Mouse (Mus musculus): ENCODE measurements around the gene 1110017D15Rik. TPM values are rescaled to one million over a fixed set of nuclear protein-coding genes. Genes with fewer than 3 reads are reported as not detected.

Gene 1110017D15Rik
- polyA plus RNA-seq, 1 experiment, result 0.11 TPM

DNA sequence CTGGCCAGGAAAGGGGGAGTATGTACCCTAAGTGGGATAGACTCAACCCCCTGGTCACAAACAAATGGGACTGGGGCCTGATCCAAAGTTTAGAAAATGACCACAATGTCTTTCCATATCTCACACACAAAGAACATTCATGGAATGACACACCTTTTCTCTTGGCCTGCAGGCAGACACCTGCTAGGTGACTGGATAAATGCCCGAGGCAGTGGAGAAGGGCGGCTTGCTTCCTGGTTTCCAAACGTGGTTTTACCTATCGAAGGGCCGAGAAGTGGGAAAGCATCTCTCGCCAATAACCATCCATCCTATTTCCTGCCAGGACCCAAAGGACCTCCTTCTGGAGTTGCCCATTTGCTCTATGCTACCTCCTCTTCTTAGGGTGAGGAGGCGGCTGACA is 24.2 kb downstream of the 1110017D15Rik start:
- no peak for DNase-seq
- Histone ChIP-seq H3K4me3 (ENCODE audit: insufficient read depth, low read depth, low read length) (no peak overlapping the region), H3K27me3 (replicated peaks; ENCODE audit: control insufficient read depth, insufficient read depth, low read length) (no peaks in the 10 kb centered on the region), H3K4me1 (ENCODE audit: control insufficient read depth, insufficient read depth, low read length) (peaks cover 27% of the 10 kb centered on the region), H3K36me3 (ENCODE audit: control insufficient read depth, insufficient read depth, low read length) (no peaks in the 10 kb centered on the region), H3K27ac (ENCODE audit: insufficient read depth, low read depth, low read length) (no peak overlapping the region)
- TF ChIP-seq CTCF (conservative IDR thresholded peaks at IDR 0.05; ENCODE audit: insufficient read depth, insufficient read length, low read depth, low read length), result no peak
- no peak for TF ChIP-seq POLR2A (IDR thresholded peaks at IDR 0.05; ENCODE audit: low read depth, low read length)
- WGBS, result 84% methylated on average over 7 of the region's 7 CpGs

- 30% methylated on average over 6 of the region's 6 CpGs for WGBS
- Histone ChIP-seq H3K27ac (ENCODE audit: insufficient read depth, low read depth, low read length) (no peak overlapping the region), H3K27me3 (replicated peaks; ENCODE audit: control insufficient read depth, insufficient read depth, low read length) (no peaks in the 10 kb centered on the region)
These were observed 35.5 kb downstream of the 1110017D15Rik start for GRCm38 (mm10) chr4:41481601-41482017.

GRCm38 (mm10) chr4:41480254-41480653 is 36.9 kb downstream of the 1110017D15Rik start:
- no peaks in the 10 kb centered on the region for H3K36me3 ChIP-seq (ENCODE audit: control insufficient read depth, insufficient read depth, low read length)
- no peak for DNase-seq
- TF ChIP-seq CTCF (conservative IDR thresholded peaks at IDR 0.05; ENCODE audit: insufficient read depth, insufficient read length, low read depth, low read length) (no peak), POLR2A (IDR thresholded peaks at IDR 0.05; ENCODE audit: low read depth, low read length) (no peak)
- WGBS, result 82% methylated on average over 8 of the region's 8 CpGs
- H3K4me1 ChIP-seq (ENCODE audit: control insufficient read depth, insufficient read depth, low read length), result no peaks in the 10 kb centered on the region
- H3K27me3 ChIP-seq (replicated peaks; ENCODE audit: control insufficient read depth, insufficient read depth, low read length), result no peaks in the 10 kb centered on the region
- no peak overlapping the region for H3K4me3 ChIP-seq (ENCODE audit: insufficient read depth, low read depth, low read length)
- H3K27ac ChIP-seq (ENCODE audit: insufficient read depth, low read depth, low read length), result no peak overlapping the region

More at GRCm38 (mm10) chr4:41481601-41482017, 35.5 kb downstream of the 1110017D15Rik start:
- Histone ChIP-seq H3K4me1 (ENCODE audit: control insufficient read depth, insufficient read depth, low read length) (no peaks in the 10 kb centered on the region), H3K4me3 (ENCODE audit: insufficient read depth, low read depth, low read length) (no peak overlapping the region), H3K36me3 (ENCODE audit: control insufficient read depth, insufficient read depth, low read length) (no peaks in the 10 kb centered on the region)
- peak; percentile 79 for DNase-seq
- TF ChIP-seq POLR2A (IDR thresholded peaks at IDR 0.05; ENCODE audit: low read depth, low read length) (no peak), CTCF (conservative IDR thresholded peaks at IDR 0.05; ENCODE audit: insufficient read depth, insufficient read length, low read depth, low read length) (no peak)

GRCm38 (mm10) chr4:41479456-41479804 is 37.7 kb downstream of the 1110017D15Rik start:
- Histone ChIP-seq H3K4me1 (ENCODE audit: control insufficient read depth, insufficient read depth, low read length) (no peaks in the 10 kb centered on the region), H3K27me3 (replicated peaks; ENCODE audit: control insufficient read depth, insufficient read depth, low read length) (no peaks in the 10 kb centered on the region), H3K27ac (ENCODE audit: insufficient read depth, low read depth, low read length) (no peak overlapping the region), H3K36me3 (ENCODE audit: control insufficient read depth, insufficient read depth, low read length) (no peaks in the 10 kb centered on the region), H3K4me3 (ENCODE audit: insufficient read depth, low read depth, low read length) (no peak overlapping the region)
- TF ChIP-seq POLR2A (IDR thresholded peaks at IDR 0.05; ENCODE audit: low read depth, low read length), result no peak
- no peak for TF ChIP-seq CTCF (conservative IDR thresholded peaks at IDR 0.05; ENCODE audit: insufficient read depth, insufficient read length, low read depth, low read length)
- 82% methylated on average over 1 of the region's 1 CpGs for WGBS
- DNase-seq, result no peak

- 87% methylated on average over 4 of the region's 4 CpGs for WGBS
- no peaks in the 10 kb centered on the region for H3K27me3 ChIP-seq (replicated peaks; ENCODE audit: control insufficient read depth, insufficient read depth, low read length)
- H3K36me3 ChIP-seq (ENCODE audit: control insufficient read depth, insufficient read depth, low read length), result no peaks in the 10 kb centered on the region
- no peak overlapping the region for H3K27ac ChIP-seq (ENCODE audit: insufficient read depth, low read depth, low read length)
- no peak for DNase-seq
- H3K4me1 ChIP-seq (ENCODE audit: control insufficient read depth, insufficient read depth, low read length), result no peaks in the 10 kb centered on the region
- H3K4me3 ChIP-seq (ENCODE audit: insufficient read depth, low read depth, low read length), result no peak overlapping the region
- TF ChIP-seq CTCF (conservative IDR thresholded peaks at IDR 0.05; ENCODE audit: insufficient read depth, insufficient read length, low read depth, low read length) (no peak; the same call in 1 of the 2 replicates), POLR2A (IDR thresholded peaks at IDR 0.05; ENCODE audit: low read depth, low read length) (no peak)
These were observed 38.2 kb downstream of the 1110017D15Rik start for GRCm38 (mm10) chr4:41478751-41479455.

GRCm38 (mm10) chr4:41477648-41478160 is 39.4 kb downstream of the 1110017D15Rik start:
- Histone ChIP-seq H3K27me3 (replicated peaks; ENCODE audit: control insufficient read depth, insufficient read depth, low read length) (no peaks in the 10 kb centered on the region), H3K27ac (ENCODE audit: insufficient read depth, low read depth, low read length) (no peak overlapping the region), H3K36me3 (ENCODE audit: control insufficient read depth, insufficient read depth, low read length) (no peaks in the 10 kb centered on the region), H3K4me1 (ENCODE audit: control insufficient read depth, insufficient read depth, low read length) (no peaks in the 10 kb centered on the region), H3K4me3 (ENCODE audit: insufficient read depth, low read depth, low read length) (no peak overlapping the region)
- DNase-seq, result no peak
- WGBS, result 84% methylated on average over 9 of the region's 9 CpGs
- TF ChIP-seq CTCF (conservative IDR thresholded peaks at IDR 0.05; ENCODE audit: insufficient read depth, insufficient read length, low read depth, low read length) (no peak), POLR2A (IDR thresholded peaks at IDR 0.05; ENCODE audit: low read depth, low read length) (no peak)

DNA sequence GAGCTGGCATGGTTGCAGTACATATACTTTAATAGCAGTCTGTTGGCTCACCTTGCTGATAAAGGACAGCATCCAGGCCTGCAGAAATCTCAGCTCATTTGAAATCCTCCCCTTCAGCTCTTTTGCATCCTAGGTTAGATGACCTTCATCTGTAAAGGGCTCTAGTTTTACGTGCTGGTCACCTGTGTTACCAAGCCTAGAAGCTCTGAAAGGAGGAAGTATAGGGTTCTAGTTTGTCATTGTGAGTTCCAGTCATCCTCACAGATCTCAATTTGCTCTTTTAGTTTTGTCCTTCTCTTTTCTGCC is 45.8 kb downstream of the 1110017D15Rik start:
- H3K27ac ChIP-seq (ENCODE audit: insufficient read depth, low read depth, low read length), result no peak overlapping the region
- no peaks in the 10 kb centered on the region for H3K27me3 ChIP-seq (replicated peaks; ENCODE audit: control insufficient read depth, insufficient read depth, low read length)
- H3K4me3 ChIP-seq (ENCODE audit: insufficient read depth, low read depth, low read length), result no peak overlapping the region
- TF ChIP-seq POLR2A (IDR thresholded peaks at IDR 0.05; ENCODE audit: low read depth, low read length) (no peak), CTCF (conservative IDR thresholded peaks at IDR 0.05; ENCODE audit: insufficient read depth, insufficient read length, low read depth, low read length) (no peak)
- peaks cover 5% of the 10 kb centered on the region; the same call in 1 of the 2 replicates for H3K4me1 ChIP-seq (ENCODE audit: control insufficient read depth, insufficient read depth, low read length)
- no peak for DNase-seq
- 77% methylated on average over 1 of the region's 1 CpGs for WGBS
- no peaks in the 10 kb centered on the region for H3K36me3 ChIP-seq (ENCODE audit: control insufficient read depth, insufficient read depth, low read length)

Measured in kidney, adult 2 months (tissue).